Mouse (Mus musculus): ENCODE measurements at regions not wholly inside any gene's neighbourhood (a gene's known extent, or its start where the extent isn't known, plus 50 kb on each side); places are given as distances from the start of the nearest gene placed in this dataset.

DNA sequence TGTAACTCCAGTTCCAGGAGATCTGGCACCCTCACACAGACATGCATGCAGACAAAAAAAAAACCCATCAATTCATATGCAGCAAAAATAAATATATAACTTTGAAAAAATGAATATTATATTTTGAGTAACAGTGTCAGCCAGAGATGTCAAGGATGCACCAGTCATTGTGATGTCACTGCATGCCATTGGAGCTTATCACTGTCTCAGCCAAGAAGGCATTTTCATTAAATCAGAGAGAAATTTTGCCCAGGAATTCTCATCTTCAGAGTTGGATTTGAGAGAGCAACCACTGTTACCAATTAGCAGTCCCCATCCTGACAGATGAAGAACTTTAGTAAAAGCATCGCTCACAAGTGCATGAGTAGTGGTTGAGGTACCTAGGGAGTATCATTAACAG lies 79.0 kb upstream of the Lpar1 start:
- no peaks in the 10 kb centered on the region for H3K36me3 ChIP-seq (ENCODE audit: control insufficient read depth, insufficient read depth, low read length)
- H3K4me3 ChIP-seq (ENCODE audit: low read length): no peak overlapping the region
- H3K27ac ChIP-seq (ENCODE audit: low read length): no peak overlapping the region
- ATAC-seq (ENCODE audit: low read depth): no peak
- H3K4me2 ChIP-seq (ENCODE audit: low read depth, low read length): no peak overlapping the region
- H3K4me1 ChIP-seq (replicated peaks; ENCODE audit: control insufficient read depth, insufficient read depth, low read length): no peaks in the 10 kb centered on the region
- WGBS: 94% methylated on average over 1 of the region's 1 CpGs
- H3K27me3 ChIP-seq (ENCODE audit: control insufficient read depth, insufficient read depth, low read depth, low read length): no peaks in the 10 kb centered on the region
- H3K9me3 ChIP-seq (ENCODE audit: control insufficient read depth, low read length): no peaks in the 10 kb centered on the region
- H3K9ac ChIP-seq (ENCODE audit: low read length): no peak overlapping the region

DNA sequence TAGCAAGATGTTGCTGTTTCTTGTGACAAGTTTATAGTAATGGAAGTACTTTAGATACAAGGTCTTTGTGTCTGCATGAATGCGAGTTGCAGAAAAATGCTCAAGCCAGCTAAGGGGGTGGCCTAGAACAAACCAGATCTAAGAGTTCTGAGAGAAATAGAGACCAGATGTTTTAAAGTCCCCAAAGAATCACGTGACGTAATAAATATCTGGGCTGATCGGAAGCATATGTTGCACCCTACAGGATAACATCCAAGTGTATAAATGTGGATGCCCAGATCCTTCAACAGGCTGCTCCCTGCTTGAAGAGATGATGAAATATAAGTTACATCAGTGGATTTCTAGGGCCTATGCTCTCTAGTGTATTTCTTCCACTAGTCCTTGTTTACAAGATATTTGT lies 77.7 kb upstream of the Lpar1 start:
- Histone ChIP-seq H3K9me3 (ENCODE audit: control insufficient read depth, low read length) (no peaks in the 10 kb centered on the region), H3K27ac (ENCODE audit: low read length) (no peak overlapping the region), H3K4me1 (replicated peaks; ENCODE audit: control insufficient read depth, insufficient read depth, low read length) (no peaks in the 10 kb centered on the region), H3K36me3 (ENCODE audit: control insufficient read depth, insufficient read depth, low read length) (no peaks in the 10 kb centered on the region), H3K27me3 (ENCODE audit: control insufficient read depth, insufficient read depth, low read depth, low read length) (no peaks in the 10 kb centered on the region), H3K9ac (ENCODE audit: low read length) (no peak overlapping the region), H3K4me3 (ENCODE audit: low read length) (no peak overlapping the region), H3K4me2 (ENCODE audit: low read depth, low read length) (no peak overlapping the region)
- whole genome bisulfite sequencing: 58% methylated on average over 4 of the region's 4 CpGs
- ATAC-seq (ENCODE audit: low read depth): peak; percentile 86

DNA sequence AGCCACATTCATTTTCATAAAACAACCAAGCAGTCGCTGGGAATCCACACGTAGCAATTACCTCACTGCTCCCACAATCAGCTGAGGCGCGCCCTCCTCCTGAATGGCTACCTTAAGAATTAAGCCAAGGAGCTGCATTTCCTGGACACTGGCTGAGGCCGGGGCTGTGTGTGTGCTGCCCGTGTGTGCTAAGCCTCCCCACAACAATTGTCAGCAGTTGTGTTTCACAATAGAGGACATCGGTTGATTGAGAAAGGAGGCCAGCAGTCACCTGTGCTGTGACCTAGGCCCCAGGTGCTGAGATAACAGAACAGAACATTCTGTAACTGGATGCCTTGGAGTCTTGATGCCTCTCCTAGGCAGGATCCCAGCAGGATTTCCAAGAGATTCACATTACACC lies 73.3 kb upstream of the Lpar1 start:
- Histone ChIP-seq H3K36me3 (ENCODE audit: control insufficient read depth, insufficient read depth, low read length) (no peaks in the 10 kb centered on the region), H3K9me3 (ENCODE audit: control insufficient read depth, low read length) (no peaks in the 10 kb centered on the region), H3K4me1 (replicated peaks; ENCODE audit: control insufficient read depth, insufficient read depth, low read length) (no peaks in the 10 kb centered on the region), H3K27ac (ENCODE audit: low read length) (no peak overlapping the region), H3K4me2 (ENCODE audit: low read depth, low read length) (no peak overlapping the region), H3K9ac (ENCODE audit: low read length) (no peak overlapping the region), H3K4me3 (ENCODE audit: low read length) (no peak overlapping the region), H3K27me3 (ENCODE audit: control insufficient read depth, insufficient read depth, low read depth, low read length) (no peaks in the 10 kb centered on the region)
- WGBS: 54% methylated on average over 7 of the region's 7 CpGs
- no peak for ATAC-seq (ENCODE audit: low read depth)

DNA sequence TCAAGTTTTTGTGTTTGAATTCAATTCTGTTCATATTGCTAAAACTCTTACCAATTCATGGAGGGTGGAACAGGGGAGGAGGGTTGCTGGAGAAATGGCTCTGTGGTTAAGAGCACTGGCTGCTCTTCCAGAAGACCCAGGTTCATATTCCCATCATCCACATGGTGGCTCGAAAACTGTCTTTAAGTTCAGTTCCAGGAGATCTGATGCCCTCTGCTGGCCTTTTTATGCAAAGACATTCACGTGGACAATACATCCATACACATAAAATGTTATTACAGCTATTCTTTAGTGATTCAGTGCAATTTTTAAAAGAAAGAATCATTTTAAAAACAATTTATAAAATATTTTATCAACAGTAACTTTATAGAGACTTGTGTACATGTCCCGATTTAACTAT lies 70.4 kb upstream of the Lpar1 start:
- Histone ChIP-seq H3K9ac (ENCODE audit: low read length) (no peak overlapping the region), H3K4me3 (ENCODE audit: low read length) (no peak overlapping the region), H3K4me1 (replicated peaks; ENCODE audit: control insufficient read depth, insufficient read depth, low read length) (no peaks in the 10 kb centered on the region), H3K27me3 (ENCODE audit: control insufficient read depth, insufficient read depth, low read depth, low read length) (no peaks in the 10 kb centered on the region), H3K4me2 (ENCODE audit: low read depth, low read length) (no peak overlapping the region), H3K27ac (ENCODE audit: low read length) (no peak overlapping the region), H3K36me3 (ENCODE audit: control insufficient read depth, insufficient read depth, low read length) (no peaks in the 10 kb centered on the region), H3K9me3 (ENCODE audit: control insufficient read depth, low read length) (no peaks in the 10 kb centered on the region)
- WGBS: 78% methylated on average over 3 of the region's 3 CpGs
- no peak for ATAC-seq (ENCODE audit: low read depth)

DNA sequence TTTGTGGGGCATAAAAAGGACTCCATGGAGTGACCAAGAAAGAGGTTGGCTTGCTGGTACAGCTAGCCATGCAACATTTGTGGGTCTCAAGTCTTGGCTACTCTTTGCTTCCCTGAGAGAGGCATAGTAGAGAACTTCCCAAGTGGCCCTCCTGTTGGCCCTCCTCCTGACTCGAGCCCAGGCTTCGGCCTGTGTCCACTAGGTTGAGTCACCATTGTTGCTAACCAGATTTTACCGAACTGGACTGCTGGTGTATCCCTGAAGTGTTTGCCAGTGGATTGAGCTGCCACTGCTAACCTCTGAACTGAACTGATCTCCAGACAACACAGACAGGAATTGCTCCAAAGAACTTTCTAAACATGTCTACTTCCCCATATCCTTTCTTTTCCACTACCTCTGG lies 66.9 kb upstream of the Lpar1 start:
- no peak overlapping the region for H3K9ac ChIP-seq (ENCODE audit: low read length)
- H3K27me3 ChIP-seq (ENCODE audit: control insufficient read depth, insufficient read depth, low read depth, low read length): no peaks in the 10 kb centered on the region
- H3K27ac ChIP-seq (ENCODE audit: low read length): no peak overlapping the region
- no peak for ATAC-seq (ENCODE audit: low read depth)
- 78% methylated on average over 3 of the region's 3 CpGs for WGBS
- no peaks in the 10 kb centered on the region for H3K9me3 ChIP-seq (ENCODE audit: control insufficient read depth, low read length)
- no peaks in the 10 kb centered on the region for H3K36me3 ChIP-seq (ENCODE audit: control insufficient read depth, insufficient read depth, low read length)
- H3K4me2 ChIP-seq (ENCODE audit: low read depth, low read length): no peak overlapping the region
- H3K4me3 ChIP-seq (ENCODE audit: low read length): no peak overlapping the region
- H3K4me1 ChIP-seq (replicated peaks; ENCODE audit: control insufficient read depth, insufficient read depth, low read length): no peaks in the 10 kb centered on the region

DNA sequence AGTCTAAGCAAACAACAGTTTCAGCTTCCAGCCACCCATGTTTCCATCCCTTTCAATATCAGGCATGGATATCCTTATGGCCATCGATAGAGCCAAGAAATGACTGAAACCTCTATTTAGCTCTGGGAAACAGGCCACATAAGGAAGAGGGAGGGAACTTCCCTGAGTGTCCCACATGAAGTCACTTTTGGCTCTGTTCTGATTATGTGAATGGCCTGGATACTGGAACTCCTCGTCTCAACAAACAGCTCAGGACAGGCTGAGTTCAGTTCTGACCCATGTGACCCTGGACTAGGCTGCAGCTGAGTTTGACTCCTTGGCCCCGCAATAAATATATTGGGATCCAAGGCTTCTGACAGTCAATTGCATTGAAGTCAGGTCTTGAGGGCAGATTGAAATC lies 63.6 kb upstream of the Lpar1 start:
- no peak overlapping the region for H3K4me2 ChIP-seq (ENCODE audit: low read depth, low read length)
- H3K27ac ChIP-seq (ENCODE audit: low read length): no peak overlapping the region
- no peak overlapping the region for H3K4me3 ChIP-seq (ENCODE audit: low read length)
- no peaks in the 10 kb centered on the region for H3K9me3 ChIP-seq (ENCODE audit: control insufficient read depth, low read length)
- H3K36me3 ChIP-seq (ENCODE audit: control insufficient read depth, insufficient read depth, low read length): no peaks in the 10 kb centered on the region
- 79% methylated on average over 3 of the region's 3 CpGs for WGBS
- no peak overlapping the region for H3K9ac ChIP-seq (ENCODE audit: low read length)
- no peaks in the 10 kb centered on the region for H3K27me3 ChIP-seq (ENCODE audit: control insufficient read depth, insufficient read depth, low read depth, low read length)
- H3K4me1 ChIP-seq (replicated peaks; ENCODE audit: control insufficient read depth, insufficient read depth, low read length): no peaks in the 10 kb centered on the region
- no peak for ATAC-seq (ENCODE audit: low read depth)

DNA sequence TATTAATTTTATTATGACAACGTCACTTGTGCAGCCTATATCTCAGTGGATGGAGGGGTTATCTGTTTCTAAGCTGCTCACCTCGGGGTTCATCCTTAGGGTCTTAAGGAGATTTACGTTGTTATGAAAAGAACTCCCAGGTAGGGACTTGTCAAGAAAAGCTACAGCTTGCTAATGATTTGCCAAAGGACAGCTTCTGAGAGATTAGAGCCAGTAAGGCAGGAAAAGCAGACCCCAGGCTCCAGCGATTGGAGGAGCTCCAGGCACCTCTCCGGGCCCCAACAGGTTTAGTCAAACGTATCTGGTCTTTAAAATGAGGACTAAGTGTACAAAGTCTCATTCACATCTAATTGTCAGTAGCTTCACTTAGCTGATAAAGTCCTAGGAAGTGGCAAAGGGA lies 59.8 kb upstream of the Lpar1 start:
- no peaks in the 10 kb centered on the region for H3K4me1 ChIP-seq (replicated peaks; ENCODE audit: control insufficient read depth, insufficient read depth, low read length)
- H3K9ac ChIP-seq (ENCODE audit: low read length): no peak overlapping the region
- WGBS: 36% methylated on average over 6 of the region's 6 CpGs
- no peak overlapping the region for H3K4me3 ChIP-seq (ENCODE audit: low read length)
- H3K9me3 ChIP-seq (ENCODE audit: control insufficient read depth, low read length): no peaks in the 10 kb centered on the region
- H3K36me3 ChIP-seq (ENCODE audit: control insufficient read depth, insufficient read depth, low read length): no peaks in the 10 kb centered on the region
- H3K27ac ChIP-seq (ENCODE audit: low read length): no peak overlapping the region
- no peak overlapping the region for H3K4me2 ChIP-seq (ENCODE audit: low read depth, low read length)
- no peak for ATAC-seq (ENCODE audit: low read depth)
- H3K27me3 ChIP-seq (ENCODE audit: control insufficient read depth, insufficient read depth, low read depth, low read length): no peaks in the 10 kb centered on the region

DNA sequence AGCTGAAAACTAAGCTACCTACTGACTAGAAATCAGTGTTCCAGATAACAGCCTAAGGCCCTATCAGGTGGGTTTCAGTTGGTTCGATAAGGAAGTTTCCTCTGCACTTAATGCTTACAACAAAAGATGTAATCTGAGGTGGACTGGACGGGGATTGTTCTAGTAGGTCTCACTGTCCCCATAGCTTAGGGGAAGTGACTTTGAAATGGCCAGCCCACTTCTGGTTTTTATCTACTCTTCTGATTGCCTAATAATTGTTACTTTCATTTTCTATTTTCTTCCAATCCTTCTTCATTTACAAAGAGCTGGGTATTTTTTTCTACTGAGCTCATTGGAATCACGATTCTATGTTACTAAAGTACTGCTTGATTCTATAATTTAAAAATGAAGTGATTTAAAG lies 59.3 kb upstream of the Lpar1 start:
- H3K9ac ChIP-seq (ENCODE audit: low read length): no peak overlapping the region
- no peak for ATAC-seq (ENCODE audit: low read depth)
- no peaks in the 10 kb centered on the region for H3K36me3 ChIP-seq (ENCODE audit: control insufficient read depth, insufficient read depth, low read length)
- H3K27me3 ChIP-seq (ENCODE audit: control insufficient read depth, insufficient read depth, low read depth, low read length): no peaks in the 10 kb centered on the region
- no peaks in the 10 kb centered on the region for H3K9me3 ChIP-seq (ENCODE audit: control insufficient read depth, low read length)
- no peak overlapping the region for H3K4me3 ChIP-seq (ENCODE audit: low read length)
- WGBS: 68% methylated on average over 3 of the region's 3 CpGs
- H3K4me1 ChIP-seq (replicated peaks; ENCODE audit: control insufficient read depth, insufficient read depth, low read length): no peaks in the 10 kb centered on the region
- no peak overlapping the region for H3K27ac ChIP-seq (ENCODE audit: low read length)
- H3K4me2 ChIP-seq (ENCODE audit: low read depth, low read length): no peak overlapping the region

DNA sequence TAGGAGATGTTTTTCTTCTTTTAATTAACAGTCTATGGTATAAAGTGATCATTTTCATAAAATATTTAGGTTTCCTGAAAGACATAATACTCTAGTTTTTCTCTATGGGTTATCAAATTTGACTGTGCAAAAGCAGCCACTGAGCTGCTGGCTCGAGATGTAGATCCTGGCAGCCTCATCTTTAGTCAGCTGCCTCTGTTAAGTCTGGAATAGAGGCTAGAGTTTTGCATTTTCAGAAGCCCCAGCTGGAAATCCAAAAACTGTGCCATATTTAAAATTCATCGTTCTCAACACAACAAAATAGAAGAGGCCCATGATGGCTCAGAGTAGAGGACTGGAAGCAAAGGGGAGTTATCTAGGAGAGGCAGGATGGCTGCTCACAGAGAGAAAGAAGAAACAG lies 53.8 kb upstream of the Lpar1 start:
- H3K4me1 ChIP-seq (replicated peaks; ENCODE audit: control insufficient read depth, insufficient read depth, low read length): no peaks in the 10 kb centered on the region
- WGBS: 79% methylated on average over 2 of the region's 2 CpGs
- peaks cover 3% of the 10 kb centered on the region; the same call in 1 of the 2 replicates for H3K9me3 ChIP-seq (ENCODE audit: control insufficient read depth, low read length)
- H3K36me3 ChIP-seq (ENCODE audit: control insufficient read depth, insufficient read depth, low read length): no peaks in the 10 kb centered on the region
- H3K27ac ChIP-seq (ENCODE audit: low read length): no peak overlapping the region
- H3K9ac ChIP-seq (ENCODE audit: low read length): no peak overlapping the region
- no peaks in the 10 kb centered on the region for H3K27me3 ChIP-seq (ENCODE audit: control insufficient read depth, insufficient read depth, low read depth, low read length)
- no peak for ATAC-seq (ENCODE audit: low read depth)
- no peak overlapping the region for H3K4me3 ChIP-seq (ENCODE audit: low read length)
- no peak overlapping the region for H3K4me2 ChIP-seq (ENCODE audit: low read depth, low read length)

DNA sequence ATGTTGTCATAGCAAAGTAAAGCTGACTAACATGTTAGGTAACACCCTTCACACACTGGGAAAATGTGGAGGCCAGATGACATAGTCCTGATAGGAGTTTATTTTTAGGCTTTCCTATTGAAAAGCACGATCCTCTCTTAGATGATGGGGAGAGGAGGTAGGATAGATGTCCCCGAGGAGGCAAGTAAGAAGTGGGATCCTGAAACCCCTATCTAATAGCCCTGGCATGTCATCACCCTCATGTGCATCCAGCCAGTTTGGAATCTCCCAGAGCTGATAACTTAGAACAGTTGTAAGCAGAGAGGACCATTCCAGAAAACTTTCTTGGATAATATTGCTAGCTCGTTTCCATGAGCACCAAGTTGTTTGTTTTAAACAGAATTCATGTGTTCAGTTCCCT lies 52.2 kb upstream of the Lpar1 start:
- 54% methylated on average over 3 of the region's 3 CpGs for WGBS
- Histone ChIP-seq H3K36me3 (ENCODE audit: control insufficient read depth, insufficient read depth, low read length) (no peaks in the 10 kb centered on the region), H3K27me3 (ENCODE audit: control insufficient read depth, insufficient read depth, low read depth, low read length) (no peaks in the 10 kb centered on the region), H3K9me3 (ENCODE audit: control insufficient read depth, low read length) (peaks cover 3% of the 10 kb centered on the region; the same call in 1 of the 2 replicates), H3K4me3 (ENCODE audit: low read length) (no peak overlapping the region), H3K27ac (ENCODE audit: low read length) (no peak overlapping the region), H3K9ac (ENCODE audit: low read length) (no peak overlapping the region), H3K4me1 (replicated peaks; ENCODE audit: control insufficient read depth, insufficient read depth, low read length) (no peaks in the 10 kb centered on the region), H3K4me2 (ENCODE audit: low read depth, low read length) (no peak overlapping the region)
- no peak for ATAC-seq (ENCODE audit: low read depth)
